10 mouse cellular contexts compared by ENCODE assay signal in the genomic region with DNA sequence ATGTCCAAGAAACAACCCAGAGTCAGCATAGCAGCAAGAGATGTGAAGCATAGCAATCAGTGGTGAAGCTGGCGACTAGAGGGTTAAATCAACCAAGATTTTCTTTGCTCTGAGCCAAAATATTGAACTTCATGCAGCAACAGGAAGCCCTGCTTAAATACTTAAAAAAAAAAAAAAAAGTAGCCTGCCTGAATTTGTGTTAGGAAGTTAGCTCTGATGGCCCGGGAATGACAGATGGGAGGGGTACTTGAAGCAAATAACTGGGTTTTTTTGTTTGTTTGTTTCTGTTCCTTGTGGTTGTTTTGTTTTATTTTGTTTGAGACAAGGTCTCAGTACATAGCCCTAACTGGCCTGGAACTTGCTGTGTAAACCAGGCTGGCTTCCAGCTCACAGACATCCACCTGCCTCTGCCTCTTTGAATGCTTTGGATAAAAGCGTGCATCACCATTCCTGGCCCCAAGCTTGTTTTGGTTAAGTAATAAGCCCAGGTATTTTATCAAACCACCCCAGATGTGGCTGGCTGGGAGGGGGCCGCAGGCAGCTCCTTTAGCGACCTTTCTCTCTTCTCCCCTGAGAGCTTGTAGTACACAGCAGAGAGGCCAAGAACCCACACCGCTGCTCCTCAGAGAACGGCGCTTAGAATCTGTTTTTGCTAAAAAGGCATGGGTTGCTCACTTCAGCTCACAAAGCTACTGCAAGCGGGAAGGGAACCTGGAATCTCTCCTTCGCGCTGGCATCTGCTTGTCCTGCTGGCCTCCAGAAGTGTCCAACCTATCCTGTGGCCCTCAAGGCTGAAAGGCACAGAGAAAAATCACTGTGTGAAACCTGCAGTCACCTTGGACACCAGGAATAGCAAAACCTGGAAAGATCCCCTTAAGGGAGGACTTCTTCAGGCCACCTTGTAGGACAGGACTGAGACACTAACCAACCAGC. TPM values are rescaled to one million over a fixed set of nuclear protein-coding genes. Genes with fewer than 3 reads are reported as not detected.
DNase-seq lines count a peak whose midpoint lies in the region; ATAC-seq and TF ChIP-seq lines count a peak whose summit lies in the region.
"Had no signal": no experiment of that assay in that cellular context is flagged by ENCODE, and none has a peak within 500 bp of the region (broad histone marks: within the 10 kb centered on the region; RNA-seq: fewer than 3 reads in every experiment).

No protein-coding gene starts in this region.

- ATAC-seq in kidney, embryonic 15.5 days (replicated peaks; ENCODE audit: low FRiP score), result peak; percentile 43; the same call in 1 of the 2 replicates
- ATAC-seq in intestine, embryonic 16.5 days, result peak; percentile 58

- no peak overlapping the region for H3K9ac ChIP-seq in kidney, embryonic 15.5 days
- no peak overlapping the region for H3K9ac ChIP-seq in intestine, embryonic 16.5 days (ENCODE audit: low read depth, low read length)

- WGBS in kidney, embryonic 15.5 days, result 79% methylated on average over 11 of the region's 11 CpGs
- 83% methylated on average over 11 of the region's 11 CpGs for WGBS in kidney, adult 2 months
- 63% methylated on average over 11 of the region's 11 CpGs for WGBS in intestine, embryonic 16.5 days

- H3K4me2 ChIP-seq in kidney, embryonic 15.5 days, result no peak overlapping the region
- H3K4me2 ChIP-seq in intestine, embryonic 16.5 days (ENCODE audit: low read depth, low read length), result 0 out of 2 replicates have a peak overlapping the region, but pooled peaks have one; percentile 28

- H3K36me3 ChIP-seq in kidney, embryonic 15.5 days, result no peaks in the 10 kb centered on the region
- no peaks in the 10 kb centered on the region for H3K36me3 ChIP-seq in kidney, adult 2 months (ENCODE audit: control insufficient read depth, insufficient read depth, low read length)
- H3K36me3 ChIP-seq in intestine, embryonic 16.5 days (ENCODE audit: control insufficient read depth, insufficient read depth, low read length), result no peaks in the 10 kb centered on the region

- H3K4me3 ChIP-seq in kidney, embryonic 15.5 days (replicated peaks), result no peak overlapping the region
- no peak overlapping the region for H3K4me3 ChIP-seq in kidney, adult 2 months (ENCODE audit: insufficient read depth, low read depth, low read length)
- H3K4me3 ChIP-seq in intestine, embryonic 16.5 days (ENCODE audit: low read length), result no peak overlapping the region

- TF ChIP-seq CTCF in kidney, adult 2 months (conservative IDR thresholded peaks at IDR 0.05; ENCODE audit: insufficient read depth, insufficient read length, low read depth, low read length), result no peak

- H3K27me3 ChIP-seq in kidney, embryonic 15.5 days, result no peaks in the 10 kb centered on the region
- H3K27me3 ChIP-seq in kidney, adult 2 months (replicated peaks; ENCODE audit: control insufficient read depth, insufficient read depth, low read length), result no peaks in the 10 kb centered on the region
- no peaks in the 10 kb centered on the region for H3K27me3 ChIP-seq in intestine, embryonic 16.5 days (replicated peaks; ENCODE audit: control insufficient read depth, insufficient read depth, low read length)

- no peak for DNase-seq in kidney, adult 2 months
- DNase-seq in c-Kit-positive CD71-positive TER-119-negative erythroid progenitor cells, embryonic 14.5 days (ENCODE audit: low read depth), result peak; percentile 90
- peak; percentile 35 to 58 for DNase-seq in spleen, postnatal 14 days (ENCODE audit: low spot score in 2 of 2)
- no peak for DNase-seq in neural tube, embryonic 10.5 days (ENCODE audit: extremely low spot score, low spot score)
- no peak for DNase-seq in urinary bladder, postnatal 25 days (ENCODE audit: low spot score)
- no peak for DNase-seq in right cerebral cortex, postnatal 14 days
- DNase-seq: cerebellum, postnatal 25 days; thymus, postnatal 4 days had no signal

- TF ChIP-seq POLR2A in kidney, adult 2 months (IDR thresholded peaks at IDR 0.05; ENCODE audit: low read depth, low read length), result no peak

- H3K4me1 ChIP-seq in kidney, embryonic 15.5 days, result 0 out of 2 replicates have a peak, but pooled peaks cover 17% of the 10 kb centered on the region
- H3K4me1 ChIP-seq in kidney, adult 2 months (ENCODE audit: control insufficient read depth, insufficient read depth, low read length), result no peaks in the 10 kb centered on the region
- peaks cover 21% of the 10 kb centered on the region for H3K4me1 ChIP-seq in intestine, embryonic 16.5 days (ENCODE audit: control insufficient read depth, insufficient read depth, low read length)

- peak overlapping the region; percentile 0; the same call in 1 of the 2 replicates for H3K27ac ChIP-seq in kidney, embryonic 15.5 days
- no peak overlapping the region for H3K27ac ChIP-seq in kidney, adult 2 months (ENCODE audit: insufficient read depth, low read depth, low read length)
- peak overlapping the region; percentile 77 for H3K27ac ChIP-seq in intestine, embryonic 16.5 days (ENCODE audit: low read length)

- H3K9me3 ChIP-seq in kidney, embryonic 15.5 days (replicated peaks), result no peaks in the 10 kb centered on the region
- H3K9me3 ChIP-seq in intestine, embryonic 16.5 days (ENCODE audit: control insufficient read depth, low read length), result no peaks in the 10 kb centered on the region

RNA-seq across cellular contexts. Expression of gene Wdr26, which starts 34.0 kb away (rescaled TPM):
- polyA plus RNA-seq in kidney, embryonic 15.5 days (2015; fragmentation: Nextera tagmentation; extraction: Ambion mirVana), result 36.2 and 38.7 TPM in 2 replicates
- 28.5 and 32.1 TPM in 2 replicates for polyA plus RNA-seq in kidney, adult 2 months (2012; rRNA removed)
- polyA plus RNA-seq in intestine, embryonic 16.5 days (2015; fragmentation: Nextera tagmentation; extraction: Ambion mirVana), result 22.4 and 25.5 TPM in 2 replicates

Comparison
In these comparisons a context has a peak if more than half of its experiments do, and no peak if none do; other contexts are left out.
1. DNase-seq: peak in c-Kit-positive CD71-positive TER-119-negative erythroid progenitor cells, embryonic 14.5 days (single experiment) and spleen, postnatal 14 days (2 of 2); none in kidney, adult 2 months (single experiment), neural tube, embryonic 10.5 days (single experiment), urinary bladder, postnatal 25 days (single experiment) and right cerebral cortex, postnatal 14 days (single experiment).